Mouse (Mus musculus) spleen, adult 18-20 months (tissue): Measurements from ENCODE around the gene Gm9747.
A peak's percentile ranks its signal among the peaks of the same experiment; 100 is the strongest.

ENCODE experiments used
- DNase-seq, 2 experiments: peaks; one replicate each; pipeline ENCODE4 v3.0.0; 2022; ENCODE audit warnings: mixed read lengths in 2 of 2

The Gm9747 gene

DNA sequence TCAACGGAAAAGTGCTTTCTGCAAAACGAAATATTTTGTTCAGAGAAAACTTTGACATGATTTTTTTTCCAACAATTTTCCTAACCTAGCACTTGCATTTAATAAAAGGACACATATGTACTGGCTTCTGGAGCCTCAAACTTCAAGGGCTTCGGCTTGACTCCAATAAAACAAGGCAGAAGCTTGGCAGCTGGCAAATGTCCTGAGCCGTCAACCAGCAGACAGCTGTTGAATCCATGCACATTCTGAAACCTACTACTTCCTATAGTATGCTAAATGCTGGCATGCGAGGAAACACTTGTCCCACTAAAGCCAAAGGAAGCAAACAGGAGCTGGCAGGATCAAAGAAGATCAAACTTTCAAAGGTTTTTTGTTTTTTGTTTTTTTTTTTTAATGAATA lies 24.5 kb downstream of the Gm9747 start:
- no peak for DNase-seq

DNA sequence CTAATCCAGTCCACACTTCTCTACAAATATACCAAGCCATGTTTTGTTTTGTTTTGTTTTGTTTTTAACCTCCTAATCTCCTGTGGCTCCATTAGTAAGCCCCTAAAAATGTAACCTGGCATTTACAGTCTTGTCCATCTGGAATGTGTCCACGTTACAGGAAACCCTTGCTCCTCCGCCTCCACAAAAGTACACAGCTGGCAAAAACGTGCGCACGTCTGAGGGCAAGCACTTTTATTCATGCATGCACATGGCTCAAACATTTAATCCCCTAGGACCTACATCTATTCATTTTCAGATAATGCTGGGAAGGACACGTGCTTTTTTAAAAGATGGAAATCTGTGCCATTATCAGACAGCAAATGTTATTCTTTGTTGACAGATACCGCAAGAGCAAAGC lies 25.4 kb downstream of the Gm9747 start:
- DNase-seq: no peak

DNA sequence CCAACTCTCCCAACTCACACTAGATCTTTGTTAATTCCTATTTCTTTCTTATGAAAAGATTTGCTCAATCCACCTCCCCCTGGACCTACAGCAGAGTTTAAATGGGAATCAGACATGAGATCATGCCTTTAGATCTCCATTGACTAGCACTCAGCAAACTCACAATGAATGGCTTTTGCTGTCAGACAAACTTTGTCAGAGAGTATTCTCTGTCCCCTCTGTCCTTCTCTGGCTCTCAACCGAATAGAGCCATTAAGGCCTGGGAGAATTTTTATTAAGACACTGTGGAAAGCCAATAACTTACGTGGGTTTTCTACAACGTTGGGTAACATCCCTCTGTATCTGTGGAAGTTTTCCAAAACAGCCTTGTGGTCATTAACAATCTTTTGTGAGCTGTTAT lies 27.1 kb downstream of the Gm9747 start:
- DNase-seq: no peak

DNA sequence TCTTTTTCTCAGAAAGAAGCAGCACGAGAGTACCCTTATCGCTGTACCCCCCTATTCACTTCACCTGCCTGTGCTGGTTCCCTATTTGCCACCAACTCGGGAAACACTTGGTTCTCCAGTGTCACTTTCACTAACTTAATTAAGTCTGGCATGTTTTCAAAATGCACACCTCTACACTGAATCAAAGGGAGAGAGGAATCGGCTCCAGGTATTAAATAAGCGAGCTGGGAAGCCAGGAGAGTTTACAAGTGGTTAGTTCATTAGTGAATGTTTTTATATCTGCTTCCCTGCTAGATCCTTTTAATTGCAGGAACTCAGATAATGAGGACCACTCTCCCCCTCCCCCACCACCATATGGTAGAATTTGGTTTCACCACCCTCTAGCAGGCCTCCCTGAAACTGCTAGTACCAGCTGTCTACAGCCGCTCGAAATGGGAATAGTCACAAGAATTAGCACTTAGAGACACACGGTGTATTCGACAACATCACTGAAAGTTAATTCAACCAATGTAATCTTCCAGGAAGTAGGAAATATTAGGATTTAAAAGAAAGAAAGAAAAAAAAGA lies 28.2 kb downstream of the Gm9747 start:
- DNase-seq: no peak

DNA sequence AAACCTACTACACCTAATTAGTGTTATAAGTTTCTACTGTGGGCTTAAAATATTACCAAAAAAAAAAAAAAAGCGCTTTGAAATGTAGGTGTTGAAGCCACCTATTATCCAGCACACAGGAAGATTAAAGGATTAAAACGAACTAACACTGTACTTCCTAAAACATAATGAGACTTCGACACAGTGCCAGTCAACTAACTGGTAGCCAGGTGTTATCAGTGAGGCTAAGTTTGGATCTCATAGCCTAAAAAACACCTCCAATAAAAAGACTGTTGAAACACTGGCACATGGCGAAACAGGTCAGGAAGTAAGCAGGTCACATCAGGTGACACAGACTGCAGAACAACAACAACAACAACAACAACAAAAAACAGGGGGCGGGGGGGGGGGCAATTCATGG lies 28.7 kb downstream of the Gm9747 start:
- no peak for DNase-seq

DNA sequence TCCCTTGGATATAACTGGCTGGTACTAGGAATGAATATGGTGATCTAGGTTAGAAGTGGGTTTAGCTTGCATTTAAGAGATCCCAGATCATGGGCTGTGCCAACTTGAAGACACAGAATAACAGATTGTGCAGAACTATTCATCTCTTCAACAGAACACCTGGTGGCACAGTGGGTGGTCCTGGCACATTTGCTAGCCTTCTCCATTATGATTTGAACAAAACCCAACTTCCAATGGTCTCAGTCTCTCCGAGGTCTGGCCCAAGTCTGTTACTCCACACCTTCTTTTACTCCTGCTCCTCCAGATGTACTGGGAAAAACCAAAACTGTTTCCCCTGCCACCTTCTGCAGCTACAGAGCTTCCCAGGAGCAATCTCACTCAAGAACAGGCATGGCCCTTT lies 29.4 kb downstream of the Gm9747 start:
- DNase-seq: no peak

DNA sequence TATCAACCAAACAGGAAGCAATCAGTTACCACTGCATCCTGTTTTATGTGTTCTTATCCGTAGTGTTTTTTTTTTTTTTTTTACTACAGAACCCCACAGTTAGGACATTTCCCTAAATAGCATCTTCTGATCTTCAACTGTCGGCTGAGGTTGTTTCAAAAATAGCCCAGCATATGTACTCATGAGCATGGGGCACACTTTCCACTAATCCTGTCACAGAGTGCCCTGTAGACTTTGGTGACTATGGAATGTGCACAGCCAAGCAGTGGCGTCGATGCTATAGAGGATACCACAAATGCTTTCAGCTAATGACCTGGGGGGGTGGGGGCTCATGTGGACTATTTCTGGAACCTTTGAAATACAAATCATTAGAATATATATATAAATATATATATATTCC lies 34.6 kb downstream of the Gm9747 start:
- no peak for DNase-seq

DNA sequence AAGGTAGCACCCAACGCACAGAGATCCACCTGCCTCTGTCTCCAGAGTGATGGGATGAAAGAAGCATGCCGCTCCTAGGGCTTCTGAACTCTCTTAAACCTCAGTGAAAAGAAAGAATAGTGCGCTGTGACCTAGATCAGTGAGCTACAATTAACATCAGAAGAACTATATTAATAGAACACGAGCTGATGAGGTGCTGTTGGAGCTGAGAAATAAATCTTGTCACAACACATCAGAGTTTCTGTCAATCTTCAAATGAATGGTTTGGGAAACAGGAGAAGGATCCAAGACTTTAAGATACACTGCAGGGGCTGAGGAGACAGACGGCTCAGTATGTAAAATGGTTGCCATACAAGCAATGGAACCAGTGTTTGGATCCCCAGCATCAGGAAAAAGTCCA lies 39.3 kb downstream of the Gm9747 start:
- no peak for DNase-seq

DNA sequence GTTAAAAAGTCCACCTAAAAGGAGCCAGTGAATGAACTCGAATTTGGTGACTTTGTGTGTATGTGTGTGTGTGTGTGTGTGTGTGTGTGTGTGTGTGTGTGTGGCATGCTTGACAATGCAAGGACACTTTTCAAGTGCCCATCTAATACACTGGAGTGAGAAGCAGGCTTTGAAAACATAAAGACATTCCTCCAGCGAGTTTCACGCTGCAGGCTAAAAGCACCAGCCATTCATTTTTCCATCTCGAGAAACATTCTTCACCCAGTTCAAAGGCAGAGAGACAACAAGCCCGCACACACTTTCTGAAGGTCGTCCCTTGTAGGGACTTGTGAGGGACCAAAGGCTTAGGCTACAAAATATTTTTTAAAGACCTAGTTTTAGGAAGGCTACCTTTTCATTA lies 40.6 kb downstream of the Gm9747 start:
- no peak for DNase-seq

DNA sequence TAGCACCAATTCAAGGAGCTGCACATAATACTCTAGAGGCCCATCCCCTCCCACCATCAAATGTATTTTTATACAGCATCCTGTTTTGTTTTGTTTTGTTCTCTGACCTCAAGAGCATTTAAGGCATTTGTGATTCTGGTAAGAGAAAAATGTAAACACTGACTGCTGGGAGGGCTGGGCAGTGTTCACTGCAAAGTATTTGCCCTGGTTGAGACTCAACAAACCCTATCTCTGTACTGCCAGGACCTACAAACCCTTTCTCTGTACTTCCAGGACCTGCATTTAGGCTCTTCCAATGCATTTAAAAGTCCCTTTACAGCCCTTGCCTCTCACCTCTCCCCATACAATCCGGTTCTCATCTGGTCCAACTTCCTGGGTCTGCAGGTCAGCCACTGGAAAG lies 41.4 kb downstream of the Gm9747 start:
- no peak for DNase-seq

DNA sequence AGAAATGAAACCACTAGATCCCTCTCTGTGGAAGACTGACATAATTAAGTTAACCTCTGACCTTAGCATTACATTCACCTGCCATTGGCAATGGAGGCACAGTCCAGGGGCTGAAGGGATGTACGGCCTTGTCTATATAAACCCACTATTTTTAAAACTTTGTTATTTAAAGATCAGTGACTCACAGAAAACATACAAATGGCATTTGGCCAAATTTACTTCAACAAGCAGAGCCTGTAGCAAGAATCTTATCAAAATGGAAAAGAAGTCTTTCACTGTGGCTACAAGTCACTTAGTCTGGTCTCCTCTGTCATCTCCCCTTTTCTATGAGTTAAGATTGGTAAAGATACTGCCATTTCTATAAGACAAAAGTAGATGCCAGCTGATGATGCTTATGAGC lies 46.9 kb downstream of the Gm9747 start:
- DNase-seq: no peak

DNA sequence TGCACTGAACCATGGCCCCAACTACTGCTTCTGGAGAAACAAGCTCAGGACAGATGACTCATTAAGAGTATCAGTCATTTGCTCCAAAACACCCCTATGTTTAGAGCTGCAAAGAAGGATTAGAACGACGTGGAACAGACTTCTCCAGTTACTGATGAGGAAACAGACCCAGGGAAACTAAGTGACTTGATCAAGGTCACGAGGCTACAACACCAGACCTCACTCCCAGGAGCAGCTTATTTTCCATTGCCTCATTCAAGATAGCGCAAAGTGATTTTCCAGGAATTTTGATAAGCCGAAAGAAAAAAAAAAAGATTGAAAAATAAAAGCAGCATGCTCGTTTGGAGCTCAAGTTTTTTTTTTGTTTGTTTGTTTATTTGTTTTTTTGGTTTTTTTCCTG lies 48.9 kb downstream of the Gm9747 start:
- no peak for DNase-seq

DNA sequence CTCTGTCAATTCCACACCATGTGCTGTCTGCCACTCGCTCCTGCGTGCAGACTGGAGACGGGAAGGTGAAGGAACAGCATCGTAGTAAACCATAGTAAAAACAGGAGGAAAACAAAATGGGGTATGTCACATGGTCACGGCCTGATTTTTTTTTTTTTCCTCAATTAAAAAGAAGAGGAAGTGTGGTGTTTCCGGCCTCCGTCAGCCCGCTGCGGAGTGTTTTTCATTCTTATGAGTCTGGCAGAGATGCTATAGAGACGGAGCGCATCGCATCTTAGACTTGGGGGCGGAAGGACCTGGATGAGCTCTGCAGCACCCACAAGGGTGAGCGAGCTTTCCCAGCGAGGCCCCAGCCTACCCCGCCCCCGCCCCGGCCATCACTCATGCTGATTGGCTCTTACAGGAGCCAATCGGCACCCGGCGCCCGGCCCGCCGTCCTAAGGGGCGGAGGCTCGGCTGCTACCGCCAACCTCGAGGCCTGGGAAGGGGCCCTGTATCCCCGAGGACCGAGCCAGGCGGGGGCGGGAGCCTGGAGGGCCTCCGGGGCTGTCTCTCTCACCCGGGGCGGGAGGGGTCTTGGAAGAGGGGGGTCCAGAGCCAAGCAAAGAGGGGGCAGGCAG lies 50.2 kb downstream of the Gm9747 start:
- DNase-seq: peak; percentile 71 to 72

DNA sequence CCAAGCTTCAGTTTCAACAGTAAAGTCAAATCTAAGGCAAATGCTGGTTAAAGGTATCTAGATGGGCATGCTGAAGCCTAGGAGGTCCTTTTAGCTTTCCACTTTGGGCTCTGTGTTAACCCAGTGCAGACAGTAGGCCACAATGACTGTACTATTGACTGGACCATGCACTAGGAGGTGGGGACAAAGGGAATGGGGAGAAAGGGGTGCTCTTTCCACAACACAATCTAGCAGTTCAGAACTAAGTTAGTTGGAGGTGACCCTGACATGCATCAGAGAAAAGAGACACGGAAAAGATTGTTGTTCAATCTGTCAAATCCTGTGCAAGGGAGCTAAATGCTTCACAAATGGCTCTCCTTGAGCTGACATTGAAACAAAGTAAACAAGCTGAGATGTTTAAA lies 51.0 kb downstream of the Gm9747 start:
- DNase-seq: peak in 1 of 2 experiments; percentile 4

DNA sequence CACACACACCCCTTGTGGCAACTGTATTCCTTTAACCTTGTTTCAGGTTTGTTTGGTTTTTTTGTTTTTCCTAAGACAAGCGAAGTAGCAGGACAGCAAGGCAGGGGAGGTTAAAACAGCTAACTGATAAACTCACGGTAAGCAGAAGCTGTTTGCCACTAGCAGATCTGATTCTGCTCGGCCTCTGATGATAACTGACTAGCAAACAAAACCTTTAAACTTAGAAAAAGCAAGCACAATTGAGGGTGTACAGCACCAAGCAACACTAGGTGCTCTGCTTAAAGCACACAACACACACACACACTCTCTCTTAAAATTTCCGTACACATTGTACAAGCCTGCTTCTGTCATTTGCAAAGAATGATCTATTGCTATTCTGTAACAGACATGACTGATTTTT lies 51.5 kb downstream of the Gm9747 start:
- DNase-seq: no peak
